Mouse (Mus musculus) embryonic facial prominence, embryonic 14.5 days (tissue): ENCODE results near the gene Cdk15. TPM values are rescaled to one million over a fixed set of nuclear protein-coding genes. Genes with fewer than 3 reads are reported as not detected.
A peak's percentile ranks its signal among the peaks of the same experiment; 100 is the strongest.

ENCODE experiments used
- ATAC-seq: fragments of 200-750 bp; cut with Nextera tagmentation; 2 replicates; pipeline ENCODE4 v1.8.0; 2017; ENCODE audit warnings: low read depth, moderate number of reproducible peaks, moderate TSS enrichment
- DNase-seq: peaks from one replicate; pipeline ENCODE4 v3.0.0-alpha.2; 2015; ENCODE audit warnings: low spot score
- H3K27ac ChIP-seq: fragments of 300-500 bp; sonication (generic); replicated peaks from 2 replicates; pipeline ENCODE4 v1.5.1; 2014; ENCODE audit warnings: low read depth, mild to moderate bottlenecking, low read length, moderate library complexity
- H3K27me3 ChIP-seq: fragments of 300-500 bp; sonication (generic); replicated peaks from 2 replicates; pipeline ENCODE4 v1.6.1; 2014; ENCODE audit warnings: low read length; ENCODE audit not compliant: control insufficient read depth, insufficient read depth
- H3K36me3 ChIP-seq: fragments of 300-500 bp; sonication (generic); 2 replicates; pipeline ENCODE4 v1.6.1; 2014; ENCODE audit warnings: low read length, mixed read lengths; ENCODE audit not compliant: control insufficient read depth, insufficient read depth
- H3K4me1 ChIP-seq: fragments of 300-500 bp; sonication (generic); 2 replicates; pipeline ENCODE4 v1.6.1; 2014; ENCODE audit warnings: antibody characterized with exemption, low read length; ENCODE audit not compliant: control insufficient read depth, insufficient read depth
- H3K4me2 ChIP-seq: fragments of 300-500 bp; sonication (generic); 2 replicates; pipeline ENCODE4 v1.6.1; 2014; ENCODE audit warnings: low read depth, mild to moderate bottlenecking, low read length, moderate library complexity, mixed read lengths
- H3K4me3 ChIP-seq: fragments of 300-500 bp; sonication (generic); 2 replicates; pipeline ENCODE4 v1.5.1; 2014; ENCODE audit warnings: low read depth, mild to moderate bottlenecking, low read length
- H3K9ac ChIP-seq: fragments of 300-500 bp; sonication (generic); 2 replicates; pipeline ENCODE4 v1.6.1; 2014; ENCODE audit warnings: low read depth, mild to moderate bottlenecking, low read length, moderate library complexity, mixed read lengths
- H3K9me3 ChIP-seq: fragments of 300-500 bp; sonication (generic); 2 replicates; pipeline ENCODE4 v1.6.1; 2016; ENCODE audit warnings: low read length; ENCODE audit not compliant: control insufficient read depth
- WGBS: fragments of 180-500 bp; shearing (Covaris S2); extraction: QIAGEN DNeasy Blood & Tissue Kit; methylation state at CpG from one replicate; pipeline ENCODE4 v1.1.7; 2014; 5-methylcytosine and 5-hydroxymethylcytosine counted together
- polyA plus RNA-seq: library from polyadenylated mRNA; unstranded; fragments of >200 nt; fragmentation: Nextera tagmentation; extraction: Ambion mirVana; gene quantifications from 2 replicates; pipeline ENCODE4 v1.2.1, GENCODE M21; 2014

Gene Cdk15
- polyA plus RNA-seq, result 1.3 and 1.4 TPM in 2 replicates

DNA sequence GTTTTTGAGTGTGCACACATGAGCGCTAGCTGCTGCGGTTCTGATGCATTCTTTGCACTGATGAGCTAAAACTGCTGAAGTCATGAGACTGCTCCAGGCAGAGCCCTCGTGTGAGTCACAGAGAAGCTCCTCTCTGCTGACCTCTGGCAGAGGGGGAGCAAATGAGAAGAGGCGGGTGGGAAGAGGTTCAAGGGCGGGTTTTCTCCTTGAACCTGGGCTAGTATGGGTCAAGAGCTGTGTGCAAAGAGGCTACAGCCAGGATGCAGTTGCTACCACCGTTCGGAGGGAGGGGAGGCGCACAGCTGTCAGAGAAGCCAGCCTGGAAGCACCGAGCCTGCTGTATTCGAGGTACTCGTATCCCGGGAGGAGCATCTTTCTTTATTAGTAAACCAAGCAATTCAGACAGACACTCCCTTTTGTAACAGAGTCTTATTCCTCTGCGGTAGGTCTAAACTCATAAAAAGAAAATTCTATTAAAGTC lies at the start of gene Cdk15:
Cdk15 (plus strand) TSS at position 156 of the 481 bp plus-strand sequence.
- DNase-seq (peak; percentile 65), ATAC-seq (peak; percentile 53; the same call in 1 of the 2 replicates)
- Histone ChIP-seq H3K27me3 (no peaks in the 10 kb centered on the region), H3K27ac (no peak within 1 kb of the TSS), H3K4me1 (peaks cover 13% of the 10 kb centered on the region), H3K9ac (no peak within 1 kb of the TSS), H3K4me3 (peak within 1 kb of the TSS; percentile 2; the same call in 1 of the 2 replicates), H3K4me2 (peak within 1 kb of the TSS; percentile 38), H3K9me3 (no peaks in the 10 kb centered on the region), H3K36me3 (no peaks in the 10 kb centered on the region)
- 11% methylated on average over 12 of the region's 13 CpGs for whole genome bisulfite sequencing

DNA sequence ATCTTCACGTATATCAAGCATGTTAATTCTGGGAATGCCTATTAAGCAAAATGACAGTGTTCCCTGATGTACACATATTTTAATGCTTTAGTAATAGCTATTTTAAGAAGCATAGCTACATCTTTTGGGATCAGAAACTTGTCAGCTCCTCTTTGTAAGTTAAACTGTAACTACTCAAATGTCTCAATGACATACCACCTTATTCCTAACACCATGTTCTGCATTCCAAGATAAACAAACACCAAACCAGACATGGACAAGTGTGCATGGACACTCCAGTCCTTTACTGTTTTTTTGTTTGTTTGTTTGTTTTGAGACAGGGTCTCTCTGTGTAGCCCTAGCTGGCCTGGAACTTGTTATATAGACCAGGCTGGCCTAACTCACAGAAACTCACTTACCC lies 48.4 kb upstream of the Cdk15 start:
- Histone ChIP-seq H3K36me3 (peaks cover 39% of the 10 kb centered on the region), H3K27me3 (no peaks in the 10 kb centered on the region), H3K9ac (no peak overlapping the region), H3K4me2 (no peak overlapping the region), H3K4me3 (no peak overlapping the region), H3K9me3 (no peaks in the 10 kb centered on the region), H3K4me1 (no peaks in the 10 kb centered on the region), H3K27ac (no peak overlapping the region)
- WGBS, result 88% methylated on average over 1 of the region's 1 CpGs
- ATAC-seq, result no peak
- DNase-seq, result no peak

DNA sequence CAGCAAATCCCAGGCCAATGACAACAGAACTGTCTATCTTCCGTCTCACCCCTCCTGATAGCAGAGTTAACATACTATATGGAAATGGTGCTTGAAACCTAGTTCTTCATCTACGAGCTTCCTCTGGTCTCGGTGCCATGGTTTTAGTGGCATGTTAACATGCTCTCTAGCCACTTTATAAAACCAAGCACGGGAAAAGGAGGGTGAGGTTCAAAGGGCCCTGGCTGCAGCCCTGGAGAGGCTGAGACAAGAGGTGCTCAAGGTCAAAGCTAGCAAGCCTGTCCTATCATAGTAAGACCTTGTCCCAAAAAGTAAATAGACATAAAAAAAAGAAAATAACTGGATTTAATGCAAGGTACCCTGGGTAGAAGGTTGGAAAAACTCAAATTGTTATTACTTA lies 45.1 kb upstream of the Cdk15 start:
- no peak for ATAC-seq
- 90% methylated on average over 4 of the region's 4 CpGs for WGBS

DNA sequence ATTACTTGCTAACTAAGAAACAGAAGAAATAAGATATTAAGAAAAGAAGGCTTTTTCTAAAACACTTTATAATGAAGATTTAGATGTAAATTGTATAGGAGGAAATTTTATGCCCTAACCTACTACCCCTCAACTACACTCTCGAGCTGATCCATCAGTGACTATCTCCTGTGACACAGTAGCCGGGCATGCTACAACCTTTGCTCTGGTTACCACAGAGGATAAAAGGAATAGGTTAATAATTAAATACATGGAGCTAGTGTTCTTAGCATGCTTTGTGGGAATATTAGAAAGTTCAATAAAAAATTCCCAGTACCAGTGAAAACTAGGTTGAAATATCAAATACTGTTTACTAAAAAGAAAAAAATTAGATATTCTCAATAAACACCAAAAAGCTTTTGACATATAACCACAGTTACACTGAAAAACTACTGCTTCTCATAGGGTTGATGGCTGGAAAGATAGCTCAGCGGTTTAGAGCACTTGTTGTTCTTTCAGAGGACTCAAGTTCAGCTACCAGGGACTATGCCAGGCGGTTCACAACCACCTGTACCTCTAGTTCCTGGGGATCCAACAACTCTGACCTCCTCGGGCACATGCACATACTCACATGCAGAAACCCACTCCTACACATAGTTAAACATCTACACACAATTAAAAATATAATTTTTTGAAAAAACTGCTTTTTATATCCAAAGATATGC lies 44.5 kb upstream of the Cdk15 start:
- Histone ChIP-seq H3K27ac (no peak overlapping the region), H3K9ac (no peak overlapping the region), H3K4me3 (no peak overlapping the region), H3K4me2 (no peak overlapping the region), H3K9me3 (no peaks in the 10 kb centered on the region), H3K4me1 (no peaks in the 10 kb centered on the region), H3K27me3 (no peaks in the 10 kb centered on the region), H3K36me3 (peaks cover 40% of the 10 kb centered on the region)
- DNase-seq (no peak), ATAC-seq (no peak)
- WGBS, result 78% methylated on average over 5 of the region's 5 CpGs

More for the DNA sequence above, 45.1 kb upstream of the Cdk15 start:
- H3K4me3 ChIP-seq, result no peak overlapping the region
- no peak for DNase-seq
- H3K27me3 ChIP-seq, result no peaks in the 10 kb centered on the region
- H3K9me3 ChIP-seq, result no peaks in the 10 kb centered on the region
- no peak overlapping the region for H3K4me2 ChIP-seq
- H3K27ac ChIP-seq, result no peak overlapping the region
- no peak overlapping the region for H3K9ac ChIP-seq
- no peaks in the 10 kb centered on the region for H3K4me1 ChIP-seq
- peaks cover 45% of the 10 kb centered on the region for H3K36me3 ChIP-seq

DNA sequence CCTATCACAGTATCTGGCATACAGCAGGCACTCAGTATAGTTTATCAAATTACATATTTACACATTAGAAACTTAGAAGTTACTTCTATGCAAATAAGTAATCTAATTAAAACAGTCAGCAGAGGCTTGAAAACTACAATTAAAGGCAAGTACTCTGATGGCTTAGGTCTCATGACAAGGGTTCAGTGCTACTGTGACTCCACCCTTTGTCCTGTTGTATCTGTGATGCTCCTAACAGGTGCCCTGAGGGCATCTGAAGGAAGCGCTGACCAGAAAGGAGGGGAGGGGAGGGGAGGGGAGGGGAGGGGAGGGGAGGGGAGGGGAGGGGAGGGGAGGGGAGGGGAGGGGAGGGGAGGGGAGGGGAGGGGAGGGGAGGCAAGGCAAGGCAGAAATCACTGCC lies 43.8 kb upstream of the Cdk15 start:
- 43% methylated on average over 1 of the region's 1 CpGs for WGBS
- H3K4me1 ChIP-seq, result no peaks in the 10 kb centered on the region
- ATAC-seq (no peak), DNase-seq (no peak)
- no peaks in the 10 kb centered on the region for H3K9me3 ChIP-seq
- H3K4me2 ChIP-seq, result no peak overlapping the region
- H3K4me3 ChIP-seq, result no peak overlapping the region
- H3K9ac ChIP-seq, result no peak overlapping the region
- no peaks in the 10 kb centered on the region for H3K27me3 ChIP-seq
- H3K36me3 ChIP-seq, result peaks cover 43% of the 10 kb centered on the region
- H3K27ac ChIP-seq, result no peak overlapping the region

DNA sequence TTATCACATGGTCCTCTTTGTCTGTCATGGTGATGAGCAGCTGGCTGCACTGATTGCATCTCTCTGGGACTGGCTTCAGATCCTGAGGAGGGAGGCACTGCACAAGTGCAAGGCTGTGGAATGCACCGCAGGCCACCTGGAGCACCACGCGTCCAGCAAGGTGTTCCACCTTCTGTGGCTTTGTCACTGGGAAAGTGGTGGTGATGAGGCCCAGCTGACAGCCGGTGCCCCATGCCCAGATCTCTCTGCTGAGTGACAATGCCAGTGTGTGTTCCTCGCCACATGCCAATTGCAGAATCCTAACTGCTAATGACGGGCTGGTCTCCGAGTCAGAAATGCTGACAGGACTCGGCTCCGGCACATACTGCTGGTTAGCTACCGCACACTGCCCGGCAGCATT lies 41.3 kb upstream of the Cdk15 start:
- H3K4me3 ChIP-seq, result no peak overlapping the region
- 89% methylated on average over 11 of the region's 11 CpGs for WGBS

DNA sequence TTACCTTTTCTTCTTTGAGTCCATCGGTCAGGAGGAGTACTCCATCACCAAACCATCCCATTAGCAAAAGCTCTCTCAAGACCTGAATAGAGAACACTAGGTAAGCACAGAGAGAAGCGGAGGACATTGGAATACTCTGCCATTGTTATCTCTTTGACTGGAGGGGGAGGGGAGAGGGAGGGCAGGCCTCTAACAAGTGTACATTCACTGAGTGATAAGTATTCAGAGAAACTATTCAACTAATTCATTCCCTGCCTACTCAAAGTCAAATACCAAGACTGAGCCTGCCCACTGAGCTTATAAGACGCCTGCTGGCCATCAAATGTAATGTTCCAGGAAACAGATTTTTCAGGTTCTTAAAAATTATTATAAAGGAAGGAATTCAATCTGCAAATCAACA lies 36.3 kb upstream of the Cdk15 start:
- Histone ChIP-seq H3K4me1 (no peaks in the 10 kb centered on the region), H3K9me3 (no peaks in the 10 kb centered on the region), H3K36me3 (peaks cover 20% of the 10 kb centered on the region; the same call in 1 of the 2 replicates), H3K27ac (no peak overlapping the region), H3K4me2 (no peak overlapping the region), H3K27me3 (no peaks in the 10 kb centered on the region), H3K9ac (no peak overlapping the region), H3K4me3 (no peak overlapping the region)
- DNase-seq, result no peak
- ATAC-seq, result no peak
- 82% methylated on average over 3 of the region's 3 CpGs for WGBS

More for the DNA sequence above, 41.3 kb upstream of the Cdk15 start:
- H3K4me1 ChIP-seq, result no peaks in the 10 kb centered on the region
- H3K9ac ChIP-seq, result no peak overlapping the region
- DNase-seq, result no peak
- H3K36me3 ChIP-seq, result peaks cover 30% of the 10 kb centered on the region; the same call in 1 of the 2 replicates
- no peak for ATAC-seq
- H3K27ac ChIP-seq, result no peak overlapping the region
- H3K4me2 ChIP-seq, result no peak overlapping the region
- H3K27me3 ChIP-seq, result no peaks in the 10 kb centered on the region
- H3K9me3 ChIP-seq, result no peaks in the 10 kb centered on the region

DNA sequence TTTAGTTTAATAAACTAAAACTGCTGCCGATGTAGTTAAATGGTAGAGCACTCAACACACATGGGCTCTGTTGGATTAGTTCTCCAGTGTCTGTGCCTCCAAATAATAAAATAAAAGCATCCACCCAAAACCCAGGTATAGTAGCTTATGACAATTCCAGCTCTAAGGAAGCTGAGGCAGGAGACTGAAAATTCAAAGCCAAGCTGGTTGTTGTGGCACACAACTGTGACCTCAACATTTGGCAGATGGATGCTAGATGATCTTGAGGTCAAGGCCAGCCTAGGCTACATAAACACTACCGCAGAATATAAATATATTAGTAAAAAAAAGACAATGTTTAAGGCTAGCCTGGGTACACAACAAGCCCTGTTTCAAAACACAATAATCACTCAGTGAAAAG lies 35.1 kb upstream of the Cdk15 start:
- H3K4me3 ChIP-seq, result no peak overlapping the region
- no peaks in the 10 kb centered on the region for H3K27me3 ChIP-seq
- no peak overlapping the region for H3K4me2 ChIP-seq
- ATAC-seq (no peak), DNase-seq (no peak)
- H3K9ac ChIP-seq, result no peak overlapping the region
- WGBS, result 94% methylated on average over 2 of the region's 2 CpGs
- H3K4me1 ChIP-seq, result no peaks in the 10 kb centered on the region
- H3K9me3 ChIP-seq, result no peaks in the 10 kb centered on the region
- H3K27ac ChIP-seq, result no peak overlapping the region
- H3K36me3 ChIP-seq, result 0 out of 2 replicates have a peak, but pooled peaks cover 9% of the 10 kb centered on the region
